Mouse (Mus musculus) limb, embryonic 13.5 days (tissue): Measurements from ENCODE around the gene Nrxn2. TPM values are rescaled to one million over a fixed set of nuclear protein-coding genes. Genes with fewer than 3 reads are reported as not detected.
A peak's percentile ranks its signal among the peaks of the same experiment; 100 is the strongest.

Experiments used
- ATAC-seq: fragments of 200-750 bp; cut with Nextera tagmentation; 2 replicates; pipeline ENCODE4 v1.8.0; 2017; ENCODE audit warnings: low read depth, moderate number of reproducible peaks, moderate TSS enrichment; ENCODE audit not compliant: low FRiP score
- H3K27ac ChIP-seq: fragments of 300-500 bp; sonication (generic); 2 replicates; pipeline ENCODE4 v1.5.1; 2015; ENCODE audit warnings: inconsistent platforms, mild to moderate bottlenecking, moderate library complexity
- H3K27me3 ChIP-seq: fragments of 300-500 bp; sonication (generic); 2 replicates; pipeline ENCODE4 v1.6.1; 2015; ENCODE audit warnings: mild to moderate bottlenecking, inconsistent platforms
- H3K36me3 ChIP-seq: fragments of 300-500 bp; sonication (generic); 2 replicates; pipeline ENCODE4 v1.6.1; 2015; ENCODE audit warnings: inconsistent platforms, mild to moderate bottlenecking, moderate library complexity
- H3K4me1 ChIP-seq: fragments of 300-500 bp; sonication (generic); 2 replicates; pipeline ENCODE4 v1.6.1; 2015; ENCODE audit warnings: inconsistent platforms
- H3K4me2 ChIP-seq: fragments of 300-500 bp; sonication (generic); replicated peaks from 2 replicates; pipeline ENCODE4 v1.6.1; 2015; ENCODE audit warnings: inconsistent platforms, mild to moderate bottlenecking, moderate library complexity
- H3K4me3 ChIP-seq: fragments of 300-500 bp; sonication (generic); 2 replicates; pipeline ENCODE4 v1.5.1; 2015; ENCODE audit warnings: moderate library complexity, mild to moderate bottlenecking, inconsistent platforms
- H3K9ac ChIP-seq: fragments of 300-500 bp; sonication (generic); 2 replicates; pipeline ENCODE4 v1.6.1; 2015; ENCODE audit warnings: mild to moderate bottlenecking, inconsistent platforms
- H3K9me3 ChIP-seq: fragments of 300-500 bp; sonication (generic); 2 replicates; pipeline ENCODE4 v1.6.1; 2016; ENCODE audit warnings: inconsistent platforms
- WGBS: fragments of 180-500 bp; shearing (Covaris S2); methylation state at CpG from one replicate; pipeline ENCODE4 v1.1.7; 2015; 5-methylcytosine and 5-hydroxymethylcytosine counted together
- polyA plus RNA-seq: library from polyadenylated mRNA; unstranded; fragments of >200 nt; fragmentation: Nextera tagmentation; extraction: Ambion mirVana; gene quantifications from 2 replicates; pipeline ENCODE4 v1.2.1, GENCODE M21; 2015

The Nrxn2 gene
- polyA plus RNA-seq, 1 experiment from 2014 or later: 1.6 TPM

GRCm38 (mm10) chr19:6407816-6408510 is 10.6 kb upstream of the Nrxn2 start:
- 47% methylated on average over 16 of the region's 16 CpGs for WGBS
- no peak for ATAC-seq
- Histone ChIP-seq H3K4me2 (no peak overlapping the region), H3K9ac (no peak overlapping the region), H3K4me1 (no peaks in the 10 kb centered on the region), H3K27ac (no peak overlapping the region), H3K4me3 (no peak overlapping the region), H3K36me3 (no peaks in the 10 kb centered on the region), H3K27me3 (peaks cover 29% of the 10 kb centered on the region), H3K9me3 (no peaks in the 10 kb centered on the region)

GRCm38 (mm10) chr19:6408749-6409148 is 9.8 kb upstream of the Nrxn2 start:
- no peak overlapping the region for H3K27ac ChIP-seq
- no peak overlapping the region for H3K4me3 ChIP-seq
- 83% methylated on average over 8 of the region's 8 CpGs for WGBS
- no peaks in the 10 kb centered on the region for H3K9me3 ChIP-seq
- ATAC-seq: no peak
- no peaks in the 10 kb centered on the region for H3K36me3 ChIP-seq
- H3K4me1 ChIP-seq: no peaks in the 10 kb centered on the region
- H3K9ac ChIP-seq: no peak overlapping the region
- H3K4me2 ChIP-seq: no peak overlapping the region
- peaks cover 22% of the 10 kb centered on the region for H3K27me3 ChIP-seq

- no peak overlapping the region for H3K4me2 ChIP-seq
- peaks cover 22% of the 10 kb centered on the region for H3K27me3 ChIP-seq
- 73% methylated on average over 5 of the region's 5 CpGs for WGBS
- no peak for ATAC-seq
- H3K9ac ChIP-seq: no peak overlapping the region
- H3K27ac ChIP-seq: no peak overlapping the region
- H3K4me1 ChIP-seq: no peaks in the 10 kb centered on the region
- H3K4me3 ChIP-seq: no peak overlapping the region
- no peaks in the 10 kb centered on the region for H3K9me3 ChIP-seq
- no peaks in the 10 kb centered on the region for H3K36me3 ChIP-seq
Observed at GRCm38 (mm10) chr19:6409176-6409575, 9.4 kb upstream of the Nrxn2 start.

- Histone ChIP-seq H3K27me3 (peaks cover 20% of the 10 kb centered on the region), H3K27ac (no peak overlapping the region), H3K4me3 (no peak overlapping the region), H3K4me1 (no peaks in the 10 kb centered on the region), H3K36me3 (no peaks in the 10 kb centered on the region), H3K4me2 (no peak overlapping the region), H3K9ac (no peak overlapping the region), H3K9me3 (no peaks in the 10 kb centered on the region)
- ATAC-seq: no peak
- WGBS: 77% methylated on average over 5 of the region's 5 CpGs
Observed at GRCm38 (mm10) chr19:6409936-6410335, 8.6 kb upstream of the Nrxn2 start.

GRCm38 (mm10) chr19:6412798-6413197 is 5.7 kb upstream of the Nrxn2 start:
- peaks cover 40% of the 10 kb centered on the region for H3K27me3 ChIP-seq
- H3K4me1 ChIP-seq: peaks cover 9% of the 10 kb centered on the region
- no peak overlapping the region for H3K9ac ChIP-seq
- no peak overlapping the region for H3K27ac ChIP-seq
- ATAC-seq: no peak
- WGBS: 67% methylated on average over 14 of the region's 14 CpGs
- H3K4me3 ChIP-seq: no peak overlapping the region
- no peak overlapping the region for H3K4me2 ChIP-seq
- no peaks in the 10 kb centered on the region for H3K36me3 ChIP-seq
- H3K9me3 ChIP-seq: no peaks in the 10 kb centered on the region

GRCm38 (mm10) chr19:6415454-6415853 is 3.1 kb upstream of the Nrxn2 start:
- H3K4me1 ChIP-seq: peaks cover 21% of the 10 kb centered on the region
- H3K9me3 ChIP-seq: no peaks in the 10 kb centered on the region
- ATAC-seq: no peak
- peaks cover 62% of the 10 kb centered on the region for H3K27me3 ChIP-seq
- H3K36me3 ChIP-seq: no peaks in the 10 kb centered on the region
- no peak overlapping the region for H3K9ac ChIP-seq
- H3K27ac ChIP-seq: no peak overlapping the region
- no peak overlapping the region for H3K4me3 ChIP-seq
- WGBS: 48% methylated on average over 6 of the region's 6 CpGs
- H3K4me2 ChIP-seq: no peak overlapping the region

- Histone ChIP-seq H3K4me2 (no peak overlapping the region), H3K27ac (no peak overlapping the region), H3K36me3 (no peaks in the 10 kb centered on the region), H3K4me1 (peaks cover 21% of the 10 kb centered on the region), H3K9ac (no peak overlapping the region), H3K4me3 (no peak overlapping the region), H3K9me3 (no peaks in the 10 kb centered on the region), H3K27me3 (peaks cover 69% of the 10 kb centered on the region)
- WGBS: 8% methylated on average over 9 of the region's 9 CpGs
- ATAC-seq: no peak
Observed at GRCm38 (mm10) chr19:6416124-6416770, 2.3 kb upstream of the Nrxn2 start.

GRCm38 (mm10) chr19:6416894-6417761 is 1.4 kb upstream of the Nrxn2 start:
- ATAC-seq: no peak
- 61% methylated on average over 12 of the region's 12 CpGs for WGBS
- Histone ChIP-seq H3K4me3 (no peak overlapping the region), H3K4me1 (peaks cover 21% of the 10 kb centered on the region), H3K36me3 (no peaks in the 10 kb centered on the region), H3K4me2 (no peak overlapping the region), H3K27ac (no peak overlapping the region), H3K9me3 (no peaks in the 10 kb centered on the region), H3K9ac (no peak overlapping the region), H3K27me3 (peaks cover 78% of the 10 kb centered on the region)

- no peak for ATAC-seq
- Histone ChIP-seq H3K27ac (no peak overlapping the region), H3K4me2 (peak overlapping the region; percentile 88), H3K27me3 (peaks cover 94% of the 10 kb centered on the region), H3K4me1 (peaks cover 21% of the 10 kb centered on the region), H3K9ac (no peak overlapping the region), H3K4me3 (peak overlapping the region; percentile 57), H3K9me3 (no peaks in the 10 kb centered on the region), H3K36me3 (no peaks in the 10 kb centered on the region)
- 15% methylated on average over 15 of the region's 23 CpGs for WGBS
Observed at GRCm38 (mm10) chr19:6418984-6419692, 607 bp downstream of the Nrxn2 start.

GRCm38 (mm10) chr19:6419805-6420310 is 1.3 kb downstream of the Nrxn2 start:
- Histone ChIP-seq H3K4me1 (peaks cover 21% of the 10 kb centered on the region), H3K27ac (no peak overlapping the region), H3K9ac (no peak overlapping the region), H3K9me3 (no peaks in the 10 kb centered on the region), H3K4me2 (no peak overlapping the region), H3K36me3 (no peaks in the 10 kb centered on the region), H3K4me3 (no peak overlapping the region), H3K27me3 (peaks cover 96% of the 10 kb centered on the region)
- ATAC-seq: no peak
- 51% methylated on average over 9 of the region's 9 CpGs for WGBS

- Histone ChIP-seq H3K27me3 (peaks cover 98% of the 10 kb centered on the region), H3K36me3 (no peaks in the 10 kb centered on the region)
- no peak for ATAC-seq
Observed at GRCm38 (mm10) chr19:6420481-6421210, 2.1 kb downstream of the Nrxn2 start.

More at GRCm38 (mm10) chr19:6420481-6421210, 2.1 kb downstream of the Nrxn2 start:
- Histone ChIP-seq H3K9me3 (no peaks in the 10 kb centered on the region), H3K4me2 (no peak overlapping the region), H3K4me1 (peaks cover 21% of the 10 kb centered on the region), H3K27ac (no peak overlapping the region), H3K9ac (no peak overlapping the region), H3K4me3 (no peak overlapping the region)
- 59% methylated on average over 19 of the region's 19 CpGs for WGBS
